Mouse (Mus musculus) hindbrain, embryonic 10.5 days (tissue): ENCODE data around the gene Wdr26. TPM values are rescaled to one million over a fixed set of nuclear protein-coding genes. Genes with fewer than 3 reads are reported as not detected.
A peak's percentile ranks its signal among the peaks of the same experiment; 100 is the strongest.

Source experiments
- DNase-seq: peaks from one replicate; pipeline ENCODE4 v3.0.0-alpha.2; 2017; ENCODE audit warnings: low spot score
- H3K27ac ChIP-seq: fragments of 300-500 bp; sonication (generic); 2 replicates; pipeline ENCODE4 v1.5.1; 2016; ENCODE audit warnings: mild to moderate bottlenecking, moderate library complexity
- H3K27me3 ChIP-seq: fragments of 300-500 bp; sonication (generic); 2 replicates; pipeline ENCODE4 v1.6.1; 2016; ENCODE audit warnings: mild to moderate bottlenecking; ENCODE audit not compliant: poor library complexity, insufficient read depth, severe bottlenecking
- H3K36me3 ChIP-seq: fragments of 300-500 bp; sonication (generic); 2 replicates; pipeline ENCODE4 v1.6.1; 2016; ENCODE audit warnings: mild to moderate bottlenecking, moderate library complexity
- H3K4me1 ChIP-seq: fragments of 300-500 bp; sonication (generic); replicated peaks from 2 replicates; pipeline ENCODE4 v1.6.1; 2016; ENCODE audit warnings: mild to moderate bottlenecking
- H3K4me3 ChIP-seq: fragments of 300-500 bp; sonication (generic); 2 replicates; pipeline ENCODE4 v1.5.1; 2016; ENCODE audit warnings: mild to moderate bottlenecking, moderate library complexity
- H3K9me3 ChIP-seq: fragments of 300-500 bp; sonication (generic); 2 replicates; pipeline ENCODE4 v1.6.1; 2016; ENCODE audit warnings: mild to moderate bottlenecking, moderate library complexity
- WGBS: fragments of 180-500 bp; shearing (Covaris S2); methylation state at CpG from one replicate; pipeline ENCODE4 v1.1.7; 2016; 5-methylcytosine and 5-hydroxymethylcytosine counted together
- polyA plus RNA-seq: library from polyadenylated mRNA; unstranded; fragments of >200 nt; fragmentation: Nextera tagmentation; extraction: Ambion mirVana; gene quantifications from 2 replicates; pipeline ENCODE4 v1.2.1, GENCODE M21; 2016

Gene Wdr26
- polyA plus RNA-seq: 25.6 and 30.3 TPM in 2 replicates

GRCm38 (mm10) chr1:181211920-181212633 is at the start of gene Wdr26:
TSS of gene Wdr26 (minus strand) at chr1:181212001.
- H3K27ac ChIP-seq: peak within 1 kb of the TSS; percentile 99
- WGBS: 1% methylated on average over 54 of the region's 54 CpGs

DNA sequence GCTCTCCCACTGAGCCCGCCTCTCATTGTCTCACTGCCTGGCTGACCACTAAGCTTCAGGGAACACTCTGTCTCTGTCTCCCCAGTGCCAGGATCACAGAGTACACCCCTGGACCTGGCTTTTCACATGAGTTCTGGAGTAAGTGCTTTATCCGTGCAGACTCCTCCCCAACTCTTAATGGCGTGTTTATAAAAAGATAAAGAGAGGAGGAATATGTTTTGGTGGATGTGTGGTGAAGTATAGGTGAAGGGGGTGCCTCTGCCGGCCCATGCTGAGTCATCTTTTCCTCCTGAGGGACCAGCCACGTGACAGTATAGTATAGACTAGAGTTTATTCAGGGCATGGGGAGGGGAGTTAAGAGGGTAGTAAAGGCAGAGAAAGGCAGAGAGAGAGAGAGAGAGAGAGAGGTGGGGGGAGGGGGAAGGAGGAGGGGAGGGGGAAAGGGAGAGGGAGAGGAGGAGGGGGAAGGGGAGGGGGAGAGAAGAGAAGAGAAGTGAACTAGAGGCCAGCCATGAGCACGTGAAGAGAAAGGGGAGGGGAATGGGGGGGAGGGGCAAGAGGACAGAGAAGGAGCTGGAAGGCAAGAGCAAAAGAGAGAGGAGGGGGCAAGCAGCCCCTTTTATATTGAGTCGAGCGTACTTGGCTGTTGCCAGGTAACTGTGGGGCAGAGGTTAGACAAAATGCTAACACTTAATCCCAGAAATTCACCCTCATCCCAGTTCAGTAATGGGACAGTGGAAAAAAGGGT is 49.3 kb upstream of the Wdr26 start:
- Histone ChIP-seq H3K4me1 (peaks cover 56% of the 10 kb centered on the region), H3K4me3 (no peak overlapping the region), H3K27ac (peak overlapping the region; percentile 71), H3K27me3 (peaks cover 19% of the 10 kb centered on the region), H3K36me3 (no peaks in the 10 kb centered on the region), H3K9me3 (peaks cover 3% of the 10 kb centered on the region; the same call in 1 of the 2 replicates)
- DNase-seq: no peak
- WGBS: 48% methylated on average over 8 of the region's 8 CpGs

More at GRCm38 (mm10) chr1:181211920-181212633, at the start of gene Wdr26:
- Histone ChIP-seq H3K36me3 (peaks cover 21% of the 10 kb centered on the region), H3K4me3 (peak within 1 kb of the TSS; percentile 87), H3K9me3 (no peaks in the 10 kb centered on the region), H3K4me1 (peaks cover 41% of the 10 kb centered on the region), H3K27me3 (no peaks in the 10 kb centered on the region)
- peak; percentile 90 for DNase-seq

DNA sequence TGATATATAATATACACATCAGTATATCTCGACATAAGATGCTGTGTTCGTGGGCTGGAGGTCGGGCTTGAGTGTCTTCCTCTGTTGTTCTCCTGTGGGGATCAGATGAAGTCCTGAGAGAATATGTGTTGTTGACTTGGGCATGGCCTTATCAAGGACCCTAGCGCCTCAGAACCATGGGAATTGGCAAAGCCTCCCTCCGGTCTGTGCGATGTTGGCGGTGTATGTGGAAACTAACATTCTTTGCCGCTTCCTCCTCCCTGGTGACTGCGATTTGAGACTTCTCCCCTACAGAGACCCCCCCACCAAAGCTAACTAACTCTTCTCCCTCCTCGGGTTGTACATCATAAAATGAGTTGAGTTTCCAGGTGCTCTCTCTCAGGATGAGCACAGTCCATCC is 48.6 kb upstream of the Wdr26 start:
- H3K4me3 ChIP-seq: no peak overlapping the region
- WGBS: 92% methylated on average over 10 of the region's 10 CpGs
- H3K9me3 ChIP-seq: peaks cover 3% of the 10 kb centered on the region; the same call in 1 of the 2 replicates
- DNase-seq: no peak
- peak overlapping the region; percentile 71; the same call in 1 of the 2 replicates for H3K27ac ChIP-seq
- peaks cover 25% of the 10 kb centered on the region for H3K27me3 ChIP-seq
- no peaks in the 10 kb centered on the region for H3K36me3 ChIP-seq
- H3K4me1 ChIP-seq: peaks cover 63% of the 10 kb centered on the region

- Histone ChIP-seq H3K27me3 (peaks cover 25% of the 10 kb centered on the region), H3K9me3 (peaks cover 3% of the 10 kb centered on the region; the same call in 1 of the 2 replicates), H3K4me1 (peaks cover 65% of the 10 kb centered on the region), H3K27ac (peak overlapping the region; percentile 71; the same call in 1 of the 2 replicates), H3K36me3 (no peaks in the 10 kb centered on the region), H3K4me3 (no peak overlapping the region)
- no peak for DNase-seq
- 73% methylated on average over 11 of the region's 11 CpGs for WGBS
These were observed 48.0 kb upstream of the Wdr26 start for GRCm38 (mm10) chr1:181259626-181260410.

DNA sequence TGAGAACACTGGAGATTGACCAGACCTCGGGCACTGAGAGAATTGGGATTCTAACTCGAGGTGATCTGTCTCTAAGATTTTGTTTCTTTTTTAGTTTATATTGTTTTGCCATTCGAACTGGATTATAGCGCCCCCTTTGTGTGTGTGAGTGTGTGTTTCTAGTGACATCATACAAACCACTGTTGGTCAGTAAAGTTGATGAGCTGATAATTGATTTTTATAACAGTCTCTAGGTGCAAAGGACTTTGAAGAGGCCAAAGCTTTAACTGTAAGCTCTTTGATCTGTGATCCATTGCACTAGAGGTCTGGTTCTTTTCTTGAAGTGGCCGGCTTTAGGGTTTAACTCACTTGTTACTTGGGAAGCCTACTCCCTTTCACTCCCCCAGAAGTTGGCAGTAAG is 47.3 kb upstream of the Wdr26 start:
- peaks cover 70% of the 10 kb centered on the region for H3K4me1 ChIP-seq
- DNase-seq: no peak
- no peaks in the 10 kb centered on the region for H3K36me3 ChIP-seq
- no peak overlapping the region for H3K4me3 ChIP-seq
- peaks cover 25% of the 10 kb centered on the region for H3K27me3 ChIP-seq
- 75% methylated on average over 5 of the region's 5 CpGs for WGBS
- H3K9me3 ChIP-seq: peaks cover 3% of the 10 kb centered on the region; the same call in 1 of the 2 replicates
- H3K27ac ChIP-seq: no peak overlapping the region

DNA sequence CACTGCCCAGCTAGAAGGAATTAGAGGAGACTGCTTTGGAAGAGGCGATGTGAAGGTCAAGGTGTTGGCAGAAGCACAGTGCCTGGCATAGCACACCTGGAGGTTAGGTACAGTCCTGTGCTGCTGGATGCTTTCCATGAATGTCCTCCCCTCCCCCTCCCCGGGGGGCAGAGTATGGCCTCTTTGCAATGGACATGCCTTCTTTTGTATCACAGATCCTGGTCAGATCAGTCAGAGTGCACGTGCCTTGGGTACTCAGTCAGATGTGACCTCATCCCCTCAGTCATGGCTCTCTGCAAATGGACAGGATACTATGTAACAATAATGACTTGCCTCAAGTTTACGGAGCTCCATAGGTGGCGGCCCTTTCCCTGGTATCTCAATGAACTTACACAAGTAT is 46.8 kb upstream of the Wdr26 start:
- Histone ChIP-seq H3K4me1 (peaks cover 72% of the 10 kb centered on the region), H3K36me3 (no peaks in the 10 kb centered on the region), H3K9me3 (peaks cover 3% of the 10 kb centered on the region; the same call in 1 of the 2 replicates), H3K4me3 (no peak overlapping the region), H3K27ac (no peak overlapping the region), H3K27me3 (peaks cover 25% of the 10 kb centered on the region)
- 80% methylated on average over 5 of the region's 5 CpGs for WGBS
- no peak for DNase-seq

DNA sequence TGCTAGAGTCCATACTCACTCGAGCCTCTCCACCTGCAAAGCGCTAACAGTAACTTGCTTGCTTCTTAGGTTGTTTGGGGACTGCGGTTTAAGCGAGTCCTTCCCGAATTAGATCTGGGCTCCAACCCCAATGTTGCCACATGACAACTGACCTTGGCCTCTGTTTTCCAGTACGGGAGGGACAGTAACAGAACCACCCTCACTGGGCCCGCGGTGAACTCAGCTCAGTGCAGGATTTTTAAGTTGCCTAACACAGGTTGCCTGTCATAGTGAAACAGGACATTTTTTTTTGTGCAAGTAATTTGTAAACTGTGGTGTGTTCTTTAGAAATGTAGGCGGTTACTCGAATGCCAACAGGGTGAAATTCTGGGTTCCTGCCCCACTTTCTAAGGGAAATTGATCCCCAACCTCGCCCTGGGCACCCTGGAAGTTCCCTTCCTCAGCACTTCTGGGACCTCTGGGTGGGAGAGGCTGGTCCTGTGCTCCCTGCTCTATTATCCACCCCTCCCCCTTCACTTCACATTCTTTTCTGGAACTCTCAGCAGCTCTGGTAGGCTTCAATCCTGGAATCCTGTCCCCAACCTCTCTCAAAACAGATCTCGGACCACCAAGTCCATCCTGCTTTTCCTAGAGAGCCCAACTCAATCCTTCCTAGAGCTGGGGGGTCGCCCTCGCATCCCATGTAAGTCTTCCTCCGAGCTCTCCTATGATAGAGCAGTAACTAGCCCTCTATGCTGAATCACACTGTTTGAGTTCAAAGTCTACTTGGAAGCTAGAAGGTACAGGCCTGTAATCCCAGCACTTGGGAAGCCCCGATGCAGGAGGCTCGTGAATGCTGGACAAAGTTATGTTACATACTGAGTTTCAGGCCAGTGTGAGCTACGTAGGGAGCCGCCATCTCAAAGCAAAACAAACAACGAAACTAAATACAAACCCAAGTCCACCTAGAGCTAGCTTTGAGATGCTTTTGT is 46.1 kb upstream of the Wdr26 start:
- Histone ChIP-seq H3K9me3 (peaks cover 1% of the 10 kb centered on the region; the same call in 1 of the 2 replicates), H3K27me3 (peaks cover 25% of the 10 kb centered on the region), H3K4me3 (no peak overlapping the region), H3K36me3 (no peaks in the 10 kb centered on the region), H3K27ac (peak overlapping the region; percentile 87), H3K4me1 (peaks cover 72% of the 10 kb centered on the region)
- DNase-seq: no peak
- WGBS: 72% methylated on average over 20 of the region's 20 CpGs

- H3K9me3 ChIP-seq: no peaks in the 10 kb centered on the region
- peak; percentile 63 for DNase-seq
- peak overlapping the region; percentile 87 for H3K27ac ChIP-seq
- peaks cover 25% of the 10 kb centered on the region for H3K27me3 ChIP-seq
- no peaks in the 10 kb centered on the region for H3K36me3 ChIP-seq
- WGBS: 20% methylated on average over 36 of the region's 36 CpGs
- H3K4me3 ChIP-seq: peak overlapping the region; percentile 57
- H3K4me1 ChIP-seq: peaks cover 70% of the 10 kb centered on the region
These were observed 45.1 kb upstream of the Wdr26 start for GRCm38 (mm10) chr1:181256689-181257584.

- Histone ChIP-seq H3K36me3 (no peaks in the 10 kb centered on the region), H3K4me3 (peak overlapping the region; percentile 57), H3K9me3 (no peaks in the 10 kb centered on the region), H3K27ac (peak overlapping the region; percentile 87), H3K4me1 (peaks cover 61% of the 10 kb centered on the region), H3K27me3 (peaks cover 25% of the 10 kb centered on the region)
- WGBS: 4% methylated on average over 20 of the region's 20 CpGs
- DNase-seq: peak; percentile 80
These were observed 44.3 kb upstream of the Wdr26 start for GRCm38 (mm10) chr1:181255891-181256688.

DNA sequence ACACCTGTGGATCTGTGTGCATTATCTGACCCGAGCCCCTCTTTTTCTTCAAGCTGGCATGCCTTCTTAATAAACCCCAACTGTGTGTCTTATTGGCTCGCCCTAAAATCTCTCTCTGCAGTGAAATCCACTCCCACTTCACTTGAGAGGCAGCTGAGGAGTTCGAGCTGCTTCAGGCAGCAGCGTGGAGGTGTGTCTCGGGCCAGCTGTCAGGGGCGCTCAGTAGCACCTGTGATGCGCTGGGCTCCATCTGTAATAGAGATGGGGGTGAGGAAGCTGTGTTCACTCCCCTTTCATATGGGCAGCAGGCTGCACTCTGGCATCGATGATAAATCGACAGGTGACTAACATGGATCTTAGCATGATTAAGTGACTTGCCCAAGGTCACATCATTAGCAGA is 43.6 kb upstream of the Wdr26 start:
- 63% methylated on average over 9 of the region's 9 CpGs for WGBS
- H3K4me3 ChIP-seq: no peak overlapping the region
- no peak for DNase-seq
- H3K27me3 ChIP-seq: peaks cover 25% of the 10 kb centered on the region
- H3K36me3 ChIP-seq: no peaks in the 10 kb centered on the region
- H3K27ac ChIP-seq: peak overlapping the region; percentile 87
- H3K9me3 ChIP-seq: no peaks in the 10 kb centered on the region
- H3K4me1 ChIP-seq: peaks cover 55% of the 10 kb centered on the region
